Mouse (Mus musculus): ENCODE measurements at regions not wholly inside any gene's neighbourhood (a gene's known extent, or its start where the extent isn't known, plus 50 kb on each side); places are given as distances from the start of the nearest gene placed in this dataset.
"Not testable (repeated sequence)": the region's sequence is repeated elsewhere in the genome, so short reads cannot be mapped to it uniquely, and the experiment has no call there.

DNA sequence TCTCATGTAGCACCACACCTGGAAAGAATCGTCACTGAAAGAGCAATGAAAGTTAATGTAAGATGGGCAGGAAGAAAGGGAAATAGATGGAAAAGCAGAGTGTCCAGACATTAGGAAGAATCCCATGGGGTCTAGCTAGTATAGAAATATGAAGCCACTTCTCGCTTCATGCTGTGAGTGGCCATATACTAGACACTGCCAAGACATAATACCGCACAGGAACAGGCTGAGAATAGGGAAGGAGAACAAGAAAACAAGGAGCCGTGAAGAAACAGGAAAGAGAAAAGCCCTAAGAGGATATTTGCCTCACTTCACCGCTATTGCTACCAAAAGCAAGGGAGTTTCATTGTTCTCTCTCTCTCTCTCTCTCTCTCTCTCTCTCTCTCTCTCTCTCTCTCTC lies 171.4 kb downstream of the Kctd12 start:
- no peak for DNase-seq (ENCODE audit: low spot score)
- no peaks in the 10 kb centered on the region for H3K9me3 ChIP-seq (replicated peaks)
- no peaks in the 10 kb centered on the region for H3K27me3 ChIP-seq (ENCODE audit: low read depth, poor library complexity, severe bottlenecking)
- H3K4me3 ChIP-seq: no peak overlapping the region
- no peaks in the 10 kb centered on the region for H3K4me1 ChIP-seq
- no peak overlapping the region for H3K27ac ChIP-seq (replicated peaks)
- WGBS: 73% methylated on average over 5 of the region's 5 CpGs
- no peaks in the 10 kb centered on the region for H3K36me3 ChIP-seq

DNA sequence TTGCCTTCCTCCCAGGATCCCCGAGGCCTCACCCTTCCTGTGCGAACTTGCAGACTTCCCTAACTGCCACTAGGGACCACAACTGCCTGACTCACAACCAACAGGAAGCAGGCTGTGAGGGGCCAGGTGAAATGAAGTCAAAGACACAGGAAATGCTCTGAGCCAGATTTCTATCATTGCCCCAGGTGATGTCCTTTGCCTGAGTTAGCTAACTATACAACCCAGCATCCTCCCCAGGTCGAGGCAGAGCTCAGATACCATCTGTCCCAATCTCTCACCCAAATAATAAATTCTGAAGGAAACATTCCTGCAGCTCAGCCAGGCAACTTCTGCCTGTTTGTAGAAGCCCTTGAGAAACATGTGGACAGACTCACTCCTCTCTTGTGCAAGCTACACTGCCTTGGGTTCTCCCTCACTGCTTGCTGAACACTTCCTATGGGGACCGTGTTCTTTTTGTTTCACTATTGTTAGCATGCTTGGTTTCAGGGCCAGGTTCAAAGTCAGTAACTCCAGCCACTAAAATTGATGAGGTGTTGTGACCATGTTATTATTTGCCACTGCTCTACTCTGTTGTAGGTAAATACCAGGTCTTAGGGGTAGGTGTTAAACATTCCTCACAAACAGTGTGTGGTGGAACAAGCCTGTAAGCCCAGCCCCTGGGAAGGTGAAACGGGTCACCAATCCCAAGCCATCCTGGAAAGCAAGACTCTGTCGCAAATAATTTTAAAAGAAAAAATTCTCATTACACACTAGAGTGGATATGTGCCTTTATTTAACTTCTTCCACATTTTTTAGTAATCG lies 172.1 kb downstream of the Kctd12 start:
- Histone ChIP-seq H3K9me3 (replicated peaks) (no peaks in the 10 kb centered on the region), H3K4me3 (no peak overlapping the region), H3K4me1 (no peaks in the 10 kb centered on the region), H3K27ac (replicated peaks) (no peak overlapping the region), H3K27me3 (ENCODE audit: low read depth, poor library complexity, severe bottlenecking) (no peaks in the 10 kb centered on the region), H3K36me3 (no peaks in the 10 kb centered on the region)
- no peak for DNase-seq (ENCODE audit: low spot score)
- 77% methylated on average over 7 of the region's 7 CpGs for WGBS

DNA sequence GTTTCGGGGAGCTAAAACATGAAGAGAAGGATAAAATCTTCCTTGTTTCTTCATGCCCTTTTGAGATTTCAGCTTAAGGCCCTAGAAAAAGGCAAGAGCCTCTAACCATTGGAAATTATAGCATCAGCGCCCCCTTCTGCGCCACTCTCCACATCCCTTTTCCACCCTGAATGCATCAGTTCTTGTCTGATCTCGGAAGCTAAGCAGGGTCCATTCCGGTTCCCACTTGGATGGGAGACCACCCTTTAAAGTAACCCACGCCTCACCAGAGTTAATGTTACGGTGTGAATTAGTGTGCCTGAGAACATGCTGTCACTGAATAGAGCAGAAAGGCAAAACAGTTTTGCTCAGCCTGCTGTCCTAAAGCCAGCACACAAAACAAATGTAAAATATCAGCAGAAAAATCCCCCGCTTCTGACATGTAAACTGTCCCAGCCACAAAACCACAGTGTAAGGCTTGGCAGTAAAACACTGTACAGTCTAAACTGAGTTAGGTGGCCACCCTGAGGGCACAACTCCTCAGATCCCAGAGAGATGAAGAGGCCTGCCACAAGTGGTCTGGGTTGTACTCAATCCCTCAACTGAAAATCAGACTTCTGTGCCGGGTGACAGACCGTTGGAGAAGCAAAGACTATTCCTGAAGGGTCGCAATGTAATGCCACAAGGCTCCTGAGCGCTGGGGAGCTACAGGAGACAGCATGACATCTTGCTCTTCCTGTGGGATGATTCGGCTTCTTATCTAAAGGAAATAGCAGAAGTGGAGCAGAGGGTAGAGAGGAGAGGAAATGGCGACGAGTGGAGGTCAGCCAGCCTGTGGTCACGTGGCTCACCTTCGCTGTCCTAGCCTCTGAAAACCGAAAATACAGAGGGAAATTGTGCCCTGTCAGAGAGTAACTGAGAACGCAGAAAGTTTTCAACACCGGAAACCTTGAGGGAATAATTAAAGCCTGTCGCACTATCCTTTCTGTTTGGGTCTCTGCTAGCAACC lies 176.2 kb downstream of the Kctd12 start:
- Histone ChIP-seq H3K9me3 (replicated peaks) (no peaks in the 10 kb centered on the region), H3K4me1 (no peaks in the 10 kb centered on the region), H3K4me3 (no peak overlapping the region), H3K27me3 (ENCODE audit: low read depth, poor library complexity, severe bottlenecking) (no peaks in the 10 kb centered on the region), H3K27ac (replicated peaks) (0 out of 2 replicates have a peak overlapping the region, but pooled peaks have one; percentile 17), H3K36me3 (no peaks in the 10 kb centered on the region)
- DNase-seq (ENCODE audit: low spot score): peak; percentile 12
- whole genome bisulfite sequencing: 69% methylated on average over 21 of the region's 21 CpGs

DNA sequence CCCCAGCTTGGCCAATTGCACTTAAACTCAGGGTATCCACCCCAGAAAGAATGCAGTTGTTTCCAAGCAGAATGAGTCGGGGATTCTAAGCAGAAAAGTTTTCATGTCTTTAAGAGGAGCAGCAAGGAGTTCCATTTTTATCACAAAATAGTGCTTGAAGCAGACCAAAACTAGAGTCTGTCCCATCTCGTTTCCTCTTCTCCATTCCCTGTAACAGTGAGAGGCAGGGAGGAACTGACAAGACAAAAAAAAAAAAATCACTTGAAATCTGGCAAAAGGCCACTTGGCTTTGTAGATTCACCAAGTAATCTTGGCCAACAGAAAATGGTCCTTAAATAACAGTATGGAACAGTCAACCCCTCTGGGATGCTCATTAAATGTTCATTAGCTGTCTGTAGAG lies 186.8 kb downstream of the Kctd12 start:
- no peak for DNase-seq (ENCODE audit: low spot score)
- H3K4me1 ChIP-seq: 0 out of 2 replicates have a peak, but pooled peaks cover 3% of the 10 kb centered on the region
- no peaks in the 10 kb centered on the region for H3K9me3 ChIP-seq (replicated peaks)
- no peak overlapping the region for H3K27ac ChIP-seq (replicated peaks)
- H3K27me3 ChIP-seq (ENCODE audit: low read depth, poor library complexity, severe bottlenecking): no peaks in the 10 kb centered on the region
- 78% methylated on average over 2 of the region's 2 CpGs for WGBS
- no peaks in the 10 kb centered on the region for H3K36me3 ChIP-seq
- H3K4me3 ChIP-seq: no peak overlapping the region

DNA sequence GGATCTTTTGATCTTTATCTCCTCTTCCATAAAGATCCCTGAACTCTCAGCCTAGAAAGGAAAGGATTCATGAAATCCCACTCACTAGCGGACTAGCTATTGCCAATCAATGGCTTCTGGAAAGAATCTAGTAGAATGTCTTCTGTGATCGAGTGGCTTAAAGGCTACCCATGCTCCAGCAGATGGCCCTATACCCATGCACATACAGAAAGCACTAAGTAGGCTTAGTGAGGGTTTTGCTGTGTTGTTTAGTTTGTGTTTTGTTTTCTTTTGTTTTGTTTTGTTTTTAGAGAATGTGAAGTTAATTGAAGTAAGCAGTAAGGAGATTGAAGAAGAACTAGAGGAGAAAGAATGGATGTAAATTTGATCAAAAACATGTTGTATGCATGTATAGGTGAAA lies 187.5 kb downstream of the Kctd12 start:
- WGBS: 90% methylated on average over 2 of the region's 2 CpGs

DNA sequence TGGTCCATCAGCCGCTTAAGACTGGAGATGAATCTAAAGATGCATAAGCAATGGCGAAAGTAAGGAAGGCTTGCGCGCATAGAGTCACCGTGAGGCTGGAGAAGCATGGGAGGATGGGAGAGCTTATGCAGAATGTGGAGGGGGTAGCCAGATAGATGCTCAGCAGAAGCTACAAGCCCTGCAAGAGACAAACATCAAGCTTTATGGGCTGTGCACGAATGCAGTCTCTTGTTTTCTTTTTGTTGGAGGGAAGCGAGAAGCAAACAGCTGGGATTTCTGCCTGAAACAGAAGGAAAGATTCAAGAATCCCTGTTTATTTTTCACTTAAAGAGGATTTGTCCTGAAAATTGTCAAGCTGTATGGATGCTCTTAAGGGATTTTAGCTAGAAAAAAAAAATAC lies 188.7 kb downstream of the Kctd12 start:
- H3K36me3 ChIP-seq: no peaks in the 10 kb centered on the region
- H3K27ac ChIP-seq (replicated peaks): no peak overlapping the region
- H3K9me3 ChIP-seq (replicated peaks): no peaks in the 10 kb centered on the region
- no peaks in the 10 kb centered on the region for H3K27me3 ChIP-seq (ENCODE audit: low read depth, poor library complexity, severe bottlenecking)
- no peak for DNase-seq (ENCODE audit: low spot score)
- 0 out of 2 replicates have a peak, but pooled peaks cover 3% of the 10 kb centered on the region for H3K4me1 ChIP-seq
- no peak overlapping the region for H3K4me3 ChIP-seq
- WGBS: 86% methylated on average over 7 of the region's 7 CpGs

More for the DNA sequence above, 187.5 kb downstream of the Kctd12 start:
- H3K4me1 ChIP-seq: 0 out of 2 replicates have a peak, but pooled peaks cover 3% of the 10 kb centered on the region
- H3K36me3 ChIP-seq: no peaks in the 10 kb centered on the region
- no peaks in the 10 kb centered on the region for H3K9me3 ChIP-seq (replicated peaks)
- H3K27ac ChIP-seq (replicated peaks): no peak overlapping the region
- no peak overlapping the region for H3K4me3 ChIP-seq
- H3K27me3 ChIP-seq (ENCODE audit: low read depth, poor library complexity, severe bottlenecking): no peaks in the 10 kb centered on the region
- no peak for DNase-seq (ENCODE audit: low spot score)

DNA sequence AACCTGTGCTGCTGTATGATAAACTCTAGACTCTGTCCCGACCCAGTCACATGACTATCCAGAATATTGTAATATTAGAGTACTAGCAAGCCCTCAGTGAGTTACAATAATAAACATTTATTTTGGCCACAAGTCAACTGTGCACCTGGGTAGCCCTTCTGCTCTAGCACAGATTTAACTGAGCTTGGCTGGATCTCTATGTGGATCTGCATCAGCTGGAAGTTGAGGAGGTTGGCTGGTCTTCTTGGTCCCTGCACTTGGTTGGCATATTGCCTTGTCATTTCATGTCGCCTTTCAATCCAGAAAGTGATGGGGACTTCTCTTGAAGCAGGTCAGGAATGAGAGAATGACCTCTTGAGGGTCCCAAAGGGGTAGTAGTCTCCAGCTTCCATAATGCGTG lies 191.5 kb downstream of the Kctd12 start:
- H3K27ac ChIP-seq (replicated peaks): no peak overlapping the region
- H3K4me1 ChIP-seq: no peaks in the 10 kb centered on the region
- WGBS: 84% methylated on average over 3 of the region's 3 CpGs

DNA sequence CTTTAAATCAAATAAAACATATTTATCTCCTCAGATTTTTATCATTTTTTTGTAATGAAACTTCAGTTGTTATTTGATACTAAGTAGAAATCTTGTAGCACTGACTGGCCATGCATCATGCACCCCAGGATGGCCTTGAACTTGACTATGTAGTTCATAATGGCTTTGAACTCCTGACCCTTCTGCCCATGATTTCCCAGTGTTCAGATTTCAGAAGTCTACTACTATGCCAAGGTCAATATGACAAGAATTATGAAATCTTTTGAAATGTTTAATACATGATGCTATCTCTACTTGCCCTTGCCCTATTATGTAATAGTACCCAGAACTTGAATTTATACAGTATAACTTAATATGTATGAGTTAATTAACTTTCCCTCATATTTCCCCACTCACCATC lies 200.2 kb downstream of the Kctd12 start:
- H3K27ac ChIP-seq (replicated peaks): no peak overlapping the region
- no peaks in the 10 kb centered on the region for H3K27me3 ChIP-seq (ENCODE audit: low read depth, poor library complexity, severe bottlenecking)
- no peak for DNase-seq (ENCODE audit: low spot score)
- no peaks in the 10 kb centered on the region for H3K36me3 ChIP-seq
- no peaks in the 10 kb centered on the region for H3K4me1 ChIP-seq
- H3K9me3 ChIP-seq (replicated peaks): no peaks in the 10 kb centered on the region
- no peak overlapping the region for H3K4me3 ChIP-seq

More for the DNA sequence above, 191.5 kb downstream of the Kctd12 start:
- H3K4me3 ChIP-seq: no peak overlapping the region
- no peaks in the 10 kb centered on the region for H3K27me3 ChIP-seq (ENCODE audit: low read depth, poor library complexity, severe bottlenecking)
- no peaks in the 10 kb centered on the region for H3K36me3 ChIP-seq
- DNase-seq (ENCODE audit: low spot score): no peak
- no peaks in the 10 kb centered on the region for H3K9me3 ChIP-seq (replicated peaks)

DNA sequence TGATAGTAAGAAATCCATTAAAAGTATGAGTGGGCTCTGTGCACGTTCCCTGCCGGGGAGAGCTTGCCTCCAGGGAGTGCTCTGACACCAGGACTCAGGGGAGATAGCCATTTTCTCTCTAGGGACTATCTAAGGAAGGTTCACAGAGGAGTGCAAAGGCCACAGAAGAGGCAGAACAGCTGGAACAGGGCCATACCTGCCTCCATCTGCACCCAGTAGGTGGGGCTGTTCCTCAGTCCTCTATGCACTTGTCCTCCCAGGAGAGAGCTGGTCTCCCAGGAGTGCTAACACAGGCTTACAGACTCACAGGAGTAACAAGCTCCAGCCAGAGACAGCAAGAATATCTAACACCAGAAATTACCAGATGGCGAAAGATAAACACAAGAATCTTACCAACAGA lies 212.7 kb downstream of the Kctd12 start:
- no peaks in the 10 kb centered on the region for H3K9me3 ChIP-seq (replicated peaks)
- DNase-seq (ENCODE audit: low spot score): no peak
- H3K4me1 ChIP-seq: no peaks in the 10 kb centered on the region
- no peak overlapping the region for H3K27ac ChIP-seq (replicated peaks)
- no peaks in the 10 kb centered on the region for H3K36me3 ChIP-seq
- WGBS: 71% methylated on average over 3 of the region's 3 CpGs
- H3K27me3 ChIP-seq (ENCODE audit: low read depth, poor library complexity, severe bottlenecking): no peaks in the 10 kb centered on the region
- no peak overlapping the region for H3K4me3 ChIP-seq

DNA sequence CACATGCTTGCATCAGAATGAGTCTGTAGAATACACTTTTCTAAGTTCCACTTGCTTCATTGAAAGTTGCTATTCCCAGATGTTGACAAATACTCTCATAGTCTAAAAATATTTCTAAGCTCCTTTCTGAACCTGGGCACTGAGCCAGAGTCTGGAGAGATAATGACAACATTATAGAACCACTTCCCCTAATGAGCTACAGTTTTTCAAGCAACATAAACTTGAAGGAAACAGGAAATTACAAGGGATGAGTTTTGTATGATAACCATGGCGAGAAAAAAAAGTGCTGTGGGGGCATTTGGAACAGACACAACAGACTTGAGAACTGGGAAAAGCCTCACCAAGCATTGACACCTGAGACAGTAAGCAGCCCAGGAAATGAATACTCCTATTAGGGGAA lies 233.8 kb downstream of the Kctd12 start:
- DNase-seq (ENCODE audit: low spot score): no peak
- Histone ChIP-seq H3K9me3 (replicated peaks) (no peaks in the 10 kb centered on the region), H3K36me3 (no peaks in the 10 kb centered on the region), H3K4me1 (no peaks in the 10 kb centered on the region), H3K27me3 (ENCODE audit: low read depth, poor library complexity, severe bottlenecking) (no peaks in the 10 kb centered on the region), H3K4me3 (no peak overlapping the region), H3K27ac (replicated peaks) (no peak overlapping the region)
- WGBS: 85% methylated on average over 1 of the region's 1 CpGs

DNA sequence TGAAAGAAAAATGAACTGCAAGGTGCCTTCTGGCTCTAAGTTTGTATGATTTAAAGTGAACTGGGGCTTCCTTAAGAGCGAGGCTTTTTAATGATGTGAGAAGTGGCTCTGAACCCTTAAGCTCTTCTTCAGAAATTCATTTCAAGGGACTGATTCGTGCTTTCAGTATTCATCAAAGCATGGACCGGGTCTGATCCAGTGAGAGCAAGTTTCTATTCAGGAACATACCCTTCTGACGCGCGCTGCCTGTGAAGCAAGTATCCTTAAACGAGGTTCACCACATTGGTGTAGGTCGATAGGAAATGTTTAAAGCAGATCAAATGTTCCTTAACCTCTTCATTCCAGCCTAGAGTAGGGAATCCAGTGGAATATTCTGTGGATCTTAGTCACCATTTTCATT lies 240.1 kb downstream of the Kctd12 start:
- no peak overlapping the region for H3K27ac ChIP-seq (replicated peaks)
- no peaks in the 10 kb centered on the region for H3K27me3 ChIP-seq (ENCODE audit: low read depth, poor library complexity, severe bottlenecking)
- H3K4me3 ChIP-seq: no peak overlapping the region
- WGBS: 85% methylated on average over 8 of the region's 8 CpGs
- H3K36me3 ChIP-seq: no peaks in the 10 kb centered on the region
- no peaks in the 10 kb centered on the region for H3K4me1 ChIP-seq
- no peak for DNase-seq (ENCODE audit: low spot score)
- no peaks in the 10 kb centered on the region for H3K9me3 ChIP-seq (replicated peaks)

DNA sequence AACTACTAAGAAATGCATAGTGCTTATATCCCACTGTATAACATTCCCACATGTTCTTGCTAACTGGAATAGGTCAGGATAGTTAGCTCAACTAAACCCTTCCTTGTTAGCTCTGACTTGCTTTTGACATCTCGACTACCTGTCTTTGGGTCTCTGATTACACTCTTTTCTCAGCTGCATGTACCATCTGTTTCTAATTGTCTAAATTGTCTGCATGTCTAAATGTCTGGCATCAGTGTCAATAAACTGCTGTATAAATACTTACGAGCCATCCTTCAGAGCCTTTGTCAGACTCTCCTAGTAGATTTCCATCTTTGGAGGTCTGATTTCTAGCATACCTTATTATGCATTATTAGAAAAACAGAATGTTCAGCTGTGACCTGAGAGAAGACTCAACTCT lies 245.8 kb downstream of the Kctd12 start:
- Histone ChIP-seq H3K27ac (replicated peaks) (no peak overlapping the region), H3K4me1 (no peaks in the 10 kb centered on the region), H3K27me3 (ENCODE audit: low read depth, poor library complexity, severe bottlenecking) (no peaks in the 10 kb centered on the region), H3K4me3 (no peak overlapping the region), H3K36me3 (no peaks in the 10 kb centered on the region), H3K9me3 (replicated peaks) (no peaks in the 10 kb centered on the region)
- WGBS: 76% methylated on average over 2 of the region's 2 CpGs
- no peak for DNase-seq (ENCODE audit: low spot score)

DNA sequence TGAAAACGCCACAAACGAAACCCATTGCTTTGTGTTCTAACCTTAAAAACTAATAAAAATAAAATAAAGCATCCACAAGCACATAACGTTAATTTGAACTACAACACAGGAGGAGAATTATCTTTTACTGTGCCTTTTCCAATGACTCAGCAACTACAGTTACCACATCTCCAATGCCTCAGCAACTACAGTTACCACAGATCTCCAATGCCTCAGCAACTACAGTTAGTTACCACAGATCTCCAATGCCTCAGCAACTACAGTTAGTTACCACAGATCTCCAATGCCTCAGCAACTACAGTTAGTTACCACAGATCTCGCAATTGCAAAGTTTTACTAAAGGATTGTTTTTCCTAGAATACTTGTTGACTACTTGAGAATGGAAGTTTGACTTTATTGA lies 248.7 kb downstream of the Kctd12 start:
- not testable (repeated sequence) for H3K36me3 ChIP-seq; H3K4me1 ChIP-seq; H3K27me3 ChIP-seq (ENCODE audit: low read depth, poor library complexity, severe bottlenecking); H3K9me3 ChIP-seq (replicated peaks); H3K4me3 ChIP-seq; H3K27ac ChIP-seq (replicated peaks); DNase-seq (ENCODE audit: low spot score)
- WGBS: 94% methylated on average over 4 of the region's 4 CpGs

Measured in midbrain, embryonic 10.5 days (tissue).